Mouse (Mus musculus): ENCODE results near the gene Dnaaf5.

- no peak for TF ChIP-seq POLR2A (IDR thresholded peaks at IDR 0.05; ENCODE audit: low read depth, low read length)
- no peak for TF ChIP-seq CTCF (IDR thresholded peaks at IDR 0.05; ENCODE audit: extremely low read depth, insufficient read depth, insufficient read length, insufficient replicate concordance)
Observed at GRCm38 (mm10) chr5:139223331-139223730, 73.3 kb downstream of the Dnaaf5 start.
